Mouse (Mus musculus) liver, embryonic 15.5 days (tissue): ENCODE results near the gene Mvb12b. TPM values are rescaled to one million over a fixed set of nuclear protein-coding genes. Genes with fewer than 3 reads are reported as not detected.
A peak's percentile ranks its signal among the peaks of the same experiment; 100 is the strongest.

Experiments used
- ATAC-seq: fragments of 200-750 bp; cut with Nextera tagmentation; 2 replicates; pipeline ENCODE4 v1.8.0; 2017; ENCODE audit warnings: moderate number of reproducible peaks, mild to moderate bottlenecking, moderate library complexity; ENCODE audit not compliant: insufficient read depth
- H3K27ac ChIP-seq: fragments of 300-500 bp; sonication (generic); replicated peaks from 2 replicates; pipeline ENCODE4 v1.5.1; 2015; ENCODE audit warnings: mild to moderate bottlenecking, inconsistent platforms
- H3K27me3 ChIP-seq: fragments of 300-500 bp; sonication (generic); 2 replicates; pipeline ENCODE4 v1.6.1; 2015; ENCODE audit warnings: mild to moderate bottlenecking, inconsistent platforms
- H3K36me3 ChIP-seq: fragments of 300-500 bp; sonication (generic); replicated peaks from 2 replicates; pipeline ENCODE4 v1.6.1; 2015; ENCODE audit warnings: moderate library complexity, mild to moderate bottlenecking, inconsistent platforms
- H3K4me1 ChIP-seq: fragments of 300-500 bp; sonication (generic); replicated peaks from 2 replicates; pipeline ENCODE4 v1.6.1; 2015; ENCODE audit warnings: inconsistent platforms
- H3K4me2 ChIP-seq: fragments of 300-500 bp; sonication (generic); 2 replicates; pipeline ENCODE4 v1.6.1; 2015; ENCODE audit warnings: moderate library complexity, mild to moderate bottlenecking, inconsistent platforms
- H3K4me3 ChIP-seq: fragments of 300-500 bp; sonication (generic); replicated peaks from 2 replicates; pipeline ENCODE4 v1.5.1; 2015; ENCODE audit warnings: mild to moderate bottlenecking, inconsistent platforms
- H3K9ac ChIP-seq: fragments of 300-500 bp; sonication (generic); 2 replicates; pipeline ENCODE4 v1.6.1; 2015; ENCODE audit warnings: moderate library complexity, mild to moderate bottlenecking, inconsistent platforms
- H3K9me3 ChIP-seq: fragments of 300-500 bp; sonication (generic); replicated peaks from 2 replicates; pipeline ENCODE4 v1.6.1; 2016; ENCODE audit warnings: inconsistent platforms
- WGBS: fragments of 180-500 bp; shearing (Covaris S2); methylation state at CpG from one replicate; pipeline ENCODE4 v1.1.7; 2015; ENCODE audit warnings: mixed read lengths; ENCODE audit not compliant: insufficient replicate concordance; 5-methylcytosine and 5-hydroxymethylcytosine counted together
- polyA plus RNA-seq: library from polyadenylated mRNA; unstranded; fragments of >200 nt; fragmentation: Nextera tagmentation; extraction: Ambion mirVana; gene quantifications from 2 replicates; pipeline ENCODE4 v1.2.1, GENCODE M21; 2015

The Mvb12b gene
- polyA plus RNA-seq, 1 experiment from 2014 or later, result 11.3 TPM

DNA sequence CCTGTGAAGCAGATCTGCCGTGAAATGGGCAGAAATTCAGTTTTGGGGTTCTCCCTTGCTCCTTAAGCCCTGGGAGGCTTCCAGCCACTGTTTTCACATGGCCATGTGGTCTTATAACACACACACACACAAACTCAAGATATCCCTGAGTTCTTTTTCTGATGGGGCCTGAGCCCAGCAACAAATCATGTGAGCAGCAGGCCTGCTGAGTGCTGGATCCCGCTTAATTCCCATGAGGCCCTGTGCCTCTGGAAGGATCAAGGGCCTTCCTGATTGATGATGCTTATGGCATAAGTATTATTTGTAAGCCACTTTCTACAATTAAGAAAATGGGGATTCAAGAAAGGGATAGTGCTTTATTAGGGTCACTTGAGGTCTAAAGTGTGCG is 2.5 kb downstream of the Mvb12b start:
- no peak for ATAC-seq
- Histone ChIP-seq H3K27me3 (peaks cover 6% of the 10 kb centered on the region; the same call in 1 of the 2 replicates), H3K36me3 (no peaks in the 10 kb centered on the region), H3K9me3 (no peaks in the 10 kb centered on the region), H3K9ac (no peak overlapping the region), H3K4me2 (peak overlapping the region; percentile 91), H3K4me3 (no peak overlapping the region), H3K4me1 (peaks cover 34% of the 10 kb centered on the region), H3K27ac (peak overlapping the region; percentile 39)
- WGBS, result 83% methylated on average over 3 of the region's 3 CpGs

DNA sequence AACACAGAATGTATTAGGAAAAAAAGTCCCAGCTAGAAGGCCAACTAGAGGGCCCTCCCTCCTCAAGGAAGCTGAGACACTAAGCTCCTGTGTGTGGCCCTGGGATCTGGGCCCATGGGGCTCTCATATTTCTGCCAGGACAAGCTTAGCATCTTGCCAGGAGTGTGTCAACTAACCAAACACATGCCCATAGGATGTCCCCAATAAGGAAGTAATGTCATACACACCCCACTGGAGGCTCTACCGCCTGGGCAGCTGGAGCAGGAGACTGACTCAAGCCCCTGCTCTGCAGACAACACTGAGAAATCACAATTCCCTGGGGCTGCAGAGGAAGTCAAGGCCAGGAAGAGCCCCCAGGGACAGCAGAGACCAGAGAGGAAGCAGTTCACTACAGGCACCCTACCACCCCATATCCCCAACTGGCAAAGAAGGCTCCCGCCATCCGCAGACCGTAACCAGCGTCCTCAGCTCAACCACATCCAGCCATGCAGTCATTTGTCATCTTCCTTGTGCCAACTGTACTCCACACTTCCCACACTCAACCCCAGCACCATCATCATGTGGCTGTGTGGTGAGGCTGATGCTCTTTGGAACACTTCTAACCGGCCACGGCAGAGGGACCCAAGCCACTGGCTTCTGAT is 3.0 kb downstream of the Mvb12b start:
- ATAC-seq, result no peak
- no peak overlapping the region for H3K4me3 ChIP-seq
- peak overlapping the region; percentile 39 for H3K27ac ChIP-seq
- no peaks in the 10 kb centered on the region for H3K9me3 ChIP-seq
- H3K9ac ChIP-seq, result no peak overlapping the region
- peak overlapping the region; percentile 91 for H3K4me2 ChIP-seq
- no peaks in the 10 kb centered on the region for H3K36me3 ChIP-seq
- 59% methylated on average over 7 of the region's 7 CpGs for WGBS
- H3K4me1 ChIP-seq, result peaks cover 34% of the 10 kb centered on the region
- H3K27me3 ChIP-seq, result peaks cover 6% of the 10 kb centered on the region; the same call in 1 of the 2 replicates

- Histone ChIP-seq H3K27ac (no peak overlapping the region), H3K9ac (no peak overlapping the region), H3K4me1 (peaks cover 38% of the 10 kb centered on the region), H3K4me2 (no peak overlapping the region), H3K36me3 (no peaks in the 10 kb centered on the region), H3K4me3 (no peak overlapping the region), H3K9me3 (no peaks in the 10 kb centered on the region), H3K27me3 (no peaks in the 10 kb centered on the region)
- WGBS, result 70% methylated on average over 2 of the region's 2 CpGs
- ATAC-seq, result no peak
Measured at GRCm38 (mm10) chr2:33879223-33879622, 8.5 kb downstream of the Mvb12b start.

GRCm38 (mm10) chr2:33878437-33878836 is 9.3 kb downstream of the Mvb12b start:
- Histone ChIP-seq H3K4me1 (peaks cover 38% of the 10 kb centered on the region), H3K4me3 (no peak overlapping the region), H3K4me2 (no peak overlapping the region), H3K27me3 (no peaks in the 10 kb centered on the region), H3K9ac (no peak overlapping the region), H3K9me3 (no peaks in the 10 kb centered on the region), H3K27ac (no peak overlapping the region), H3K36me3 (peaks cover 7% of the 10 kb centered on the region)
- WGBS, result 42% methylated on average over 11 of the region's 11 CpGs
- no peak for ATAC-seq

GRCm38 (mm10) chr2:33877663-33878360 is 9.9 kb downstream of the Mvb12b start:
- no peaks in the 10 kb centered on the region for H3K27me3 ChIP-seq
- no peak overlapping the region for H3K4me3 ChIP-seq
- H3K27ac ChIP-seq, result no peak overlapping the region
- peaks cover 14% of the 10 kb centered on the region for H3K36me3 ChIP-seq
- H3K4me2 ChIP-seq, result no peak overlapping the region
- no peak overlapping the region for H3K9ac ChIP-seq
- 69% methylated on average over 6 of the region's 6 CpGs for WGBS
- no peak for ATAC-seq
- peaks cover 41% of the 10 kb centered on the region for H3K4me1 ChIP-seq
- no peaks in the 10 kb centered on the region for H3K9me3 ChIP-seq

DNA sequence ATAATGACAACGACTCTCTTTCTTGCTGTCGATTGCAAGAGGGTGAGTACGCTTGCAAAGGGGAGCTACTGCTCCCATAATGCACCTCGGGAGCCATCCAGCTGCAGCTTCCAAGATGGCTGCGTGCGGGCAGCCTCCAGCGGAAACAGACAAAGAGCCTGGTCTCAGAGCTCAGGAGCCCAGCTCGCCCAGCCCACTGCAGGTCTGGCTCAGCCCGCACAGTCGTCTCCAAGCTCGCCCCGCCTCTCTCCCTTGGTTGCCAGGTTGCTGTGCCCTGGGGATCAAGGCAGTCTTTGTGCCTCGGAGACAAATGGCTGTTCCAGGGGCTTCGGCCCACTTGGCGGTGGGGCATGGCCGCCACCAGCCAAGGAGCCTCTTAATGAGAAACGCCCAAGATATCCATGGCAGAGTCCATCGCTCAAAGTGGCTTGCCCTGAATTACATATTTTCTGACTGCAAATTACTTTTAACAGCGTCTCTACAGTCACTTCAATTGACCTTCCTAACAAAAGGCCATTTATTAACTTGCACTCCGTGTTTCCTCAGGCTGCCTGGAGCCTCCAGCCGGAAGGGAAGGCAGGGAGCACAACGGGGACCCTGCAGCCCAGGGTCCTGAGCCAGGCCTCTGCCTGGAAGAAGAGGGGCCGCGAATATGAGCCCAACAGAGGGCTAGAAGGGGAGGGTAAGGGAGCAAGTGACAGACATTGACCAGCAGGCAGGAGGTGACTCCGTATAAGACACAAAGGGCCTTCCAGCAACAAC is 11.0 kb downstream of the Mvb12b start:
- Histone ChIP-seq H3K4me2 (no peak overlapping the region), H3K4me1 (peaks cover 50% of the 10 kb centered on the region), H3K27ac (no peak overlapping the region), H3K9ac (no peak overlapping the region), H3K27me3 (no peaks in the 10 kb centered on the region), H3K36me3 (peaks cover 22% of the 10 kb centered on the region), H3K9me3 (no peaks in the 10 kb centered on the region), H3K4me3 (no peak overlapping the region)
- WGBS, result 62% methylated on average over 25 of the region's 25 CpGs
- ATAC-seq, result no peak

DNA sequence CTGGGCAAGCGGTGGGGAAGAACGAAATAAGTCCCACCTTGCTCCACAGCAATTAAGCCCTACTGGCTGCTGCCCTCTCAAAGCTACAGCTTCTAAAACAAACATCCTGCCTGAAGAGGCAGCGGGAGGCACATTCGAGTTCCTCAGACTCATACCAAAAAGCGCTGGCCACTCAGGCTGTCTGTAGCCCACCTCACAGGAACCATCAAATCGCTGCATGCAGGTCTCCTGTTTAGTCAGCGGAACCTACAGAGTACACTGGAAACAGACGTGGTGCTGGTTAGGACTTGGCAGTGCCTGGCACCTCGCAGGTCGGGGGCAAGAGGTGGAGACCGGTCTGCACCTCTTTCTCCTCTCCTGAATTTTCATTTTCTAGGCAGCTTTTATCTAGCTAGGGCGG is 12.2 kb downstream of the Mvb12b start:
- no peak for ATAC-seq
- no peaks in the 10 kb centered on the region for H3K27me3 ChIP-seq
- WGBS, result 65% methylated on average over 12 of the region's 12 CpGs
- H3K9ac ChIP-seq, result no peak overlapping the region
- H3K4me3 ChIP-seq, result no peak overlapping the region
- no peaks in the 10 kb centered on the region for H3K9me3 ChIP-seq
- H3K36me3 ChIP-seq, result peaks cover 24% of the 10 kb centered on the region
- H3K4me1 ChIP-seq, result peaks cover 58% of the 10 kb centered on the region
- H3K4me2 ChIP-seq, result no peak overlapping the region
- H3K27ac ChIP-seq, result no peak overlapping the region

DNA sequence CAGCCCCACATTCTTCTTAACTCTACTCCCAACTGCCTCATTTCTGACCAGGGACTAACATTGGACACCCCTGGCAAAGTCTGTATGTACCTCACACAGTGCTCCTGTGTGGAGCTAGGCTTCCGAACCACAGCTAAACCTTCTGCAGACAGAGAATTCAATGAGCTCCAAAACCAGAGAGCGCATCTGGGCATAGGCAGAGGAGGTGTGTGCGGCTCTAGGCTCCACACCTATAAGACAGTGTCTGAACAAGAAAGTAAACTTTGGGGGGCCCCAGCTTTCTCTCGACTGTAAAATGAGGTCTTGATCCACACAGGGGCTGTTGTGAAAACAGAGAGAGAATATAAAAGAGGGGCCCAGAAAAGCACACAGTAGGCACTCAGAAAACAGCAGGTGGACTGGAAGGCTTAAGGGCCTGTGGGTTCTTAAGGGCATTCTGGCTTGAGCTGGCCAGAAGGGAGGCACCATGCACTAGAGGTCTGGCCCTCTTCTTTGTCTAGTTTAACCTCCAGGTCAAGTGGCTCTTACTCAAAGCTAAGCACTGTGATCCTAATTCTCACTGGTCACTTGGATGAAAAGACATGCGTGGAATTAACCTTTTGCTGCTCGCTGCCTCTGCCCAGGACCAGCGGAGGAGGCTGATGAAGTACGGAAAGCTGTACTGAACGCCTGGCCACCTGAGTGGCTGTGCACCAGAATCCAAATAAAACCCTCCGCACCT is 12.7 kb downstream of the Mvb12b start:
- H3K4me3 ChIP-seq, result no peak overlapping the region
- peaks cover 64% of the 10 kb centered on the region for H3K4me1 ChIP-seq
- peaks cover 26% of the 10 kb centered on the region for H3K36me3 ChIP-seq
- no peak overlapping the region for H3K9ac ChIP-seq
- 0 out of 2 replicates have a peak overlapping the region, but pooled peaks have one; percentile 10 for H3K27ac ChIP-seq
- no peak for ATAC-seq
- WGBS, result 80% methylated on average over 10 of the region's 10 CpGs
- no peak overlapping the region for H3K4me2 ChIP-seq
- H3K27me3 ChIP-seq, result no peaks in the 10 kb centered on the region
- H3K9me3 ChIP-seq, result no peaks in the 10 kb centered on the region

GRCm38 (mm10) chr2:33874367-33874766 is 13.4 kb downstream of the Mvb12b start:
- H3K4me3 ChIP-seq, result no peak overlapping the region
- H3K9ac ChIP-seq, result no peak overlapping the region
- H3K36me3 ChIP-seq, result peaks cover 26% of the 10 kb centered on the region
- no peak overlapping the region for H3K27ac ChIP-seq
- peaks cover 70% of the 10 kb centered on the region for H3K4me1 ChIP-seq
- H3K4me2 ChIP-seq, result no peak overlapping the region
- no peaks in the 10 kb centered on the region for H3K27me3 ChIP-seq
- 66% methylated on average over 5 of the region's 5 CpGs for WGBS
- no peak for ATAC-seq
- H3K9me3 ChIP-seq, result no peaks in the 10 kb centered on the region

- no peak overlapping the region for H3K9ac ChIP-seq
- no peaks in the 10 kb centered on the region for H3K9me3 ChIP-seq
- whole genome bisulfite sequencing, result 82% methylated on average over 8 of the region's 8 CpGs
- ATAC-seq, result no peak
- peaks cover 70% of the 10 kb centered on the region for H3K4me1 ChIP-seq
- H3K27ac ChIP-seq, result no peak overlapping the region
- H3K4me3 ChIP-seq, result no peak overlapping the region
- peaks cover 26% of the 10 kb centered on the region for H3K36me3 ChIP-seq
- H3K27me3 ChIP-seq, result no peaks in the 10 kb centered on the region
- no peak overlapping the region for H3K4me2 ChIP-seq
Measured at GRCm38 (mm10) chr2:33873501-33873900, 14.2 kb downstream of the Mvb12b start.

GRCm38 (mm10) chr2:33872841-33873271 is 14.9 kb downstream of the Mvb12b start:
- Histone ChIP-seq H3K27me3 (no peaks in the 10 kb centered on the region), H3K4me3 (no peak overlapping the region), H3K4me2 (no peak overlapping the region), H3K9ac (no peak overlapping the region), H3K36me3 (peaks cover 26% of the 10 kb centered on the region), H3K27ac (no peak overlapping the region), H3K4me1 (peaks cover 70% of the 10 kb centered on the region), H3K9me3 (no peaks in the 10 kb centered on the region)
- WGBS, result 78% methylated on average over 8 of the region's 8 CpGs
- no peak for ATAC-seq
